Mouse (Mus musculus) myocyte (in vitro differentiated cells): ENCODE results near the gene Gdf1. TPM values are rescaled to one million over a fixed set of nuclear protein-coding genes. Genes with fewer than 3 reads are reported as not detected.

Source experiments
- H3K27me3 ChIP-seq: one replicate; pipeline ENCODE4 v1.6.1; 2011; ENCODE audit not compliant: control insufficient read depth, insufficient read depth, insufficient read length
- H3K36me3 ChIP-seq: one replicate; pipeline ENCODE4 v1.6.1; 2011; ENCODE audit not compliant: control insufficient read depth, insufficient read depth
- H3K4me2 ChIP-seq: one replicate; pipeline ENCODE4 v1.6.1; 2011; ENCODE audit warnings: low read depth, control low read depth
- H3K4me3 ChIP-seq: one replicate; pipeline ENCODE4 v1.5.1; 2011; ENCODE audit warnings: mild to moderate bottlenecking, control low read depth, moderate library complexity
- H3K79me2 ChIP-seq: one replicate; pipeline ENCODE4 v1.6.1; 2011; ENCODE audit not compliant: control insufficient read depth, insufficient read depth
- H3ac ChIP-seq: one replicate; pipeline ENCODE4 v1.6.1; 2011; ENCODE audit not compliant: control insufficient read depth, insufficient read length
- CEBPB ChIP-seq: IDR thresholded peaks from 2 replicates; pipeline ENCODE4 v1.6.1; 2011; ENCODE audit warnings: mild to moderate bottlenecking, moderate library complexity; ENCODE audit not compliant: poor library complexity, insufficient read depth, severe bottlenecking
- E2F4 ChIP-seq: IDR thresholded peaks from one replicate; pipeline ENCODE4 v1.6.1; 2011; ENCODE audit warnings: mild to moderate bottlenecking, control low read depth, moderate library complexity; ENCODE audit not compliant: insufficient read depth
- MAX ChIP-seq: IDR thresholded peaks from one replicate; pipeline ENCODE4 v1.6.1; 2011; ENCODE audit warnings: low read depth, mild to moderate bottlenecking, control low read depth
- MYOD1 ChIP-seq, 3 experiments: IDR thresholded peaks; one replicate each; pipeline ENCODE4 v1.6.1; 2011; ENCODE audit warnings: control low read depth in 2 of 3, low read depth in 2 of 3, mild to moderate bottlenecking in 2 of 3, moderate library complexity in 1 of 3; ENCODE audit not compliant: insufficient read length in 2 of 3, control insufficient read depth in 1 of 3
- MYOG ChIP-seq, 3 experiments: IDR thresholded peaks; one replicate each; pipeline ENCODE4 v1.6.1; 2011; ENCODE audit warnings: control low read depth in 2 of 3, low read depth in 2 of 3, mild to moderate bottlenecking in 2 of 3; ENCODE audit not compliant: insufficient read length in 2 of 3, control insufficient read depth in 1 of 3, insufficient read depth in 1 of 3
- POLR2A ChIP-seq: IDR thresholded peaks from one replicate; pipeline ENCODE4 v1.6.1; 2011; ENCODE audit warnings: low read depth, mild to moderate bottlenecking, control low read depth, moderate library complexity; ENCODE audit not compliant: insufficient read length
- POLR2AphosphoS2 ChIP-seq: IDR thresholded peaks from one replicate; pipeline ENCODE4 v1.6.1; 2011; ENCODE audit warnings: low read depth, control low read depth; ENCODE audit not compliant: insufficient read length
- REST ChIP-seq: IDR thresholded peaks from one replicate; pipeline ENCODE4 v1.6.1; 2011; ENCODE audit warnings: mild to moderate bottlenecking, control low read depth, moderate library complexity; ENCODE audit not compliant: insufficient read depth, insufficient read length
- SRF ChIP-seq: IDR thresholded peaks from one replicate; pipeline ENCODE4 v1.6.1; 2011; ENCODE audit warnings: low read depth; ENCODE audit not compliant: control insufficient read depth, insufficient read length
- TCF12 ChIP-seq: IDR thresholded peaks from one replicate; pipeline ENCODE4 v1.6.1; 2011; ENCODE audit warnings: mild to moderate bottlenecking, control low read depth; ENCODE audit not compliant: poor library complexity, insufficient read depth, severe bottlenecking
- TCF3 ChIP-seq: IDR thresholded peaks from one replicate; pipeline ENCODE4 v1.6.1; 2011; ENCODE audit warnings: low read depth, control low read depth; ENCODE audit not compliant: insufficient read length
- USF1 ChIP-seq: IDR thresholded peaks from one replicate; pipeline ENCODE4 v1.6.1; 2011; ENCODE audit warnings: low read depth, mild to moderate bottlenecking, control low read depth, moderate library complexity
- polyA plus RNA-seq: library from polyadenylated mRNA; unstranded; fragments of >200 nt; fragmentation: generic; extraction: Trizol; gene quantifications from one replicate; pipeline ENCODE4 v1.2.1, GENCODE M21; 2012; ENCODE audit warnings: missing spikeins

Gdf1 gene
- polyA plus RNA-seq = 2.6 TPM

DNA sequence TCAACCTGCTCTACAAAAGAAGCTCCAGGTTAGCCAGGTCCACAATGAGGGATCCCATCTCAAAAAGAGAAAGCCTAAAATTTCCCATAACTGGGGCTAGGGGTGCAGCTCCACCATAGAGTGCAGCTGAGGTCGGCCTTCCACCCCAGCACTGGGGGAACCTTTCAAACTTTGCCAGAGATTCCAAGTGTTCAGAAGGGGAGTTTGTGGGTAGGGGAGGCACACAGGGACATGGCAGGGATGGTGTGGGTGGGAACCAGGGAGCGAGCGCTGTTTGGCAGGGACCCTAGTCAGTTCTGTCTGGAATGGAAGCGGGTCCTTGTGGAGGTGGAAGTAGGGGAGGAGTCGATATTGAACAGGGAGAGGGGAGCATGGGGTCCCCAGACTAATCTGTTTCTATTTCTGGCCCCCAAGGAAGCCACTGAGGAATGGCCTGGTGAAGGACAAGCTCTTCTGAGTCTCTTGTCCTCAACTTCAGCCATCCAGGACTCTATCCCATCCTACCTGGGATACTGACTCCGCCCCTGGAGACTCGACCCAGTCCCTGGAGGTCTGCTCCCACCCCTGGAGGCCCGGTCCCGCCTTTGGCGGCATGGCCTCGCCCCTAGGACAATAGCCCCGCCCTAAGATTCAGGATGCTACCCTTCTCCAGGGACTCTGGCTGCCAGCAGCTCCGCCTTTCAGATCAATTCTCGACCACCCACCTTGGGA, at the start of gene Gdf1:
TSS of gene Gdf1 (plus strand) at position 694 of the 711 bp plus-strand sequence.
- Histone ChIP-seq H3ac (no peak within 1 kb of the TSS), H3K27me3 (no peaks in the 10 kb centered on the region), H3K4me2 (no peak within 1 kb of the TSS), H3K36me3 (peaks cover 12% of the 10 kb centered on the region), H3K4me3 (no peak within 1 kb of the TSS), H3K79me2 (no peaks in the 10 kb centered on the region)
- TF ChIP-seq POLR2AphosphoS2 = no peak
- TF ChIP-seq SRF = no peak
- TF ChIP-seq MYOD1 (IDR thresholded peaks at IDR 0.05; ENCODE audit: control insufficient read depth in 1 of 3, insufficient read length in 2 of 3, low read depth in 2 of 3) = no peak
- no peak for TF ChIP-seq MAX
- no peak for TF ChIP-seq MYOG (IDR thresholded peaks at IDR 0.05; ENCODE audit: control insufficient read depth in 1 of 3, insufficient read depth in 1 of 3, insufficient read length in 2 of 3, low read depth in 2 of 3)
- no peak for TF ChIP-seq E2F4
- TF ChIP-seq REST = no peak
- TF ChIP-seq POLR2A = no peak

DNA sequence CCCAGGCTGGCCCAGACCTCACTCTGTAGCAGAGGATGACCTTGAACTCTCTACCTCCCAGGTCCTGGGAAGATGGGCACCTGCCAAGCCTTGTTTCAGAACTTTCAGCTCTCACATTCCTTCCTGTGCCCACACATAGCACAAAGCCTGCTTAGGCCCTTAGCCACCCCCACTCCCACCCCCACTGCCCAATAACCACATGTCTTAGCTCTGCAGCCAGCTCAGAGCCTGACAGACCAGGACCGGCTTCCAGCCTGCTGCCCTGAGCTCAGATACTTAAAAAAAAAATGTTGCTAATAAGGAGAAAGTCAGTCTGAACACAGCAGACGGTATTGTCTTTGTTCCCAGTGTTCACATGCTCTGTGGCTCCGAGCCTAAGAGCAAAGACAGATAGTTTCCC, 48.6 kb upstream of the Gdf1 start:
- H3K36me3 ChIP-seq = no peaks in the 10 kb centered on the region
- H3K79me2 ChIP-seq = peaks cover 9% of the 10 kb centered on the region
- H3K27me3 ChIP-seq = no peaks in the 10 kb centered on the region
- H3K4me2 ChIP-seq = no peak overlapping the region
- no peak overlapping the region for H3K4me3 ChIP-seq
- no peak for TF ChIP-seq MYOG (IDR thresholded peaks at IDR 0.05; ENCODE audit: control insufficient read depth in 1 of 3, insufficient read depth in 1 of 3, insufficient read length in 2 of 3, low read depth in 2 of 3)
- no peak for TF ChIP-seq E2F4
- no peak for TF ChIP-seq TCF12
- no peak overlapping the region for H3ac ChIP-seq

DNA sequence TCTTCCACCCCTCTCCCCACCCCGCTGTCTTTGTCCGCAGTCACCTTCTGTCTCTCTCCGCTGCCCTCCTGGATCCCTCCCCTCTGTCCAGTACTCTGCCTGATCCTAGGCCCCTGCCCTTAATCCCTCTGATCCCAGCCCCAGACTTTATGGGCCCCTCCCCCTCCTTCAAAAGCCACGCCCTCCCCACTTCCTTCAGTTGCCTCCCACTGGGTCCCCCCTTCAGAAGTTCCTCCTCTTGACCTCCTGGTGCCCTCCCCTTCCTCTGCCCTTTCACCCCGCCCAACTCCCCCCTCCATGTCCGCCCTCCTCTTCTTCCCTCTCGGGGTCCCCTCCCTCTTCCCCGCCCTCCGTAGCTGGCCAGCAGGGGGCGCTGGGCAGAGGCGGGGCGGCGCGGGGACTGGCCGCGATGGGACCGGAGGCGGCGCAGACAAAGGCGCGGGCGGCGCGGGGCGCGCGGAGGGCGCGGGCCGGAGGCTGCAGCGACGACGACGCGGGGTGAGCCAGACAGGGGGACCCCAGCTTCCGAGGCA, 46.9 kb upstream of the Gdf1 start, which contains the start of gene Homer3:
TSS of gene Homer3 (plus strand) at position 225 of the 533 bp plus-strand sequence.
- Histone ChIP-seq H3K79me2 (peaks cover 9% of the 10 kb centered on the region), H3ac (peak within 1 kb of the TSS; percentile 74), H3K4me2 (peak within 1 kb of the TSS; percentile 90), H3K4me3 (peak within 1 kb of the TSS; percentile 69), H3K36me3 (peaks cover 7% of the 10 kb centered on the region), H3K27me3 (no peaks in the 10 kb centered on the region)
- TF ChIP-seq MYOD1 (IDR thresholded peaks at IDR 0.05; ENCODE audit: control insufficient read depth in 1 of 3, insufficient read length in 2 of 3, low read depth in 2 of 3) = no peak
- no peak for TF ChIP-seq CEBPB
- TF ChIP-seq POLR2AphosphoS2 = peak; percentile 77
- peak; percentile 89 for TF ChIP-seq POLR2A
- TF ChIP-seq USF1 = no peak
- no peak for TF ChIP-seq MAX

DNA sequence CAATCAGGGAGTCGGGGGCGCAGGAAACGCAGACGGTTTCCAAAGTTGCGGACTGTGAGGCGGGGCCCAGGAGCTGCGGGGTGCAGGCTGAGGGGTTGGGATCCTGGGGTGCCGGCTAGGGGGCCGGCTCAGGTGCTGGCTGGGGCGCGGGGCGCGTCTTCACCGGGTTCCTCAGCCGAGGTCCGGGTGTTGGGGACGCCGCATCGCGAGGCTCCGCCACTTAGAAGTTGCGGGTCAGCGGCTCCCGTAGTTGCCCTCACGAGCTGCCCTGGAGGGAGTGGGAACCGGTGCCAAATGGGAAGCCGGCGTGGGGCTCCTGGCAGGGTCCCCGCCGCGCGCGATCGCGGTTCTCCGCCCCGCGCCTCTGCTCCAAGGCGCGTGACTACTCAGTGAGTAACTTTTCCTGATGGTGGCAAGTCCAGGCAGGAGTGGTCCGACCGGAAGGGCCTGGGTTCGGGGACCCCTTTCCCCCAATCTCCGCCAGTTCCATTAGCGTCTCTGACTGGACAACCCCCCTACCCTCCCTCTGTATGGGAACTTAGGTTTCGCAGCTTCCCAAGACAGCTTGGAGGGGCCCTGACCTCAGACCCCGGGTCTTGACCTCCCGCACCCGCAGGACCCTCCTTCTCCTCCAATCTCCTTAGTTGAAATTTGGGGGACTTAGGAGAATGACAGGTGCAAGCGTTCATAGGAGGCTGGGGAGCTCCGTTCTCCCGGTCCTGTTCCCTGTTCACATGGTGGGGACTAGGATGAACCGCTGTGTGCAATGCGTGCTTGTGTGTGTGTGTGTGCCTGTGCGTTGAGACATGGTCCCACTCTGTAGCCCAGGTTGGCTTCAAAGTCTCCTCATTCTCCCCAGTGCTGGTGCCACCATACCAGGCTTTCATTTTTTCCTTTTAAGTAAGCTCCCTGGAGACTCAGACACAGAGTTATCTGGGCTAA, 46.2 kb upstream of the Gdf1 start:
- TF ChIP-seq E2F4 (no peak), REST (no peak), MYOD1 (IDR thresholded peaks at IDR 0.05; ENCODE audit: control insufficient read depth in 1 of 3, insufficient read length in 2 of 3, low read depth in 2 of 3) (no peak), POLR2A (no peak), MYOG (IDR thresholded peaks at IDR 0.05; ENCODE audit: control insufficient read depth in 1 of 3, insufficient read depth in 1 of 3, insufficient read length in 2 of 3, low read depth in 2 of 3) (no peak), USF1 (no peak), POLR2AphosphoS2 (no peak), TCF12 (no peak), SRF (no peak), TCF3 (no peak), MAX (no peak)
- peaks cover 7% of the 10 kb centered on the region for H3K36me3 ChIP-seq
- peak overlapping the region; percentile 74 for H3ac ChIP-seq
- peak overlapping the region; percentile 90 for H3K4me2 ChIP-seq
- H3K4me3 ChIP-seq = peak overlapping the region; percentile 69
- no peaks in the 10 kb centered on the region for H3K27me3 ChIP-seq
- peaks cover 9% of the 10 kb centered on the region for H3K79me2 ChIP-seq
